Mouse (Mus musculus): ENCODE measurements around the gene Pear1.
"Not testable (repeated sequence)": the region's sequence is repeated elsewhere in the genome, so short reads cannot be mapped to it uniquely, and the experiment has no call there.

Gene Pear1

DNA sequence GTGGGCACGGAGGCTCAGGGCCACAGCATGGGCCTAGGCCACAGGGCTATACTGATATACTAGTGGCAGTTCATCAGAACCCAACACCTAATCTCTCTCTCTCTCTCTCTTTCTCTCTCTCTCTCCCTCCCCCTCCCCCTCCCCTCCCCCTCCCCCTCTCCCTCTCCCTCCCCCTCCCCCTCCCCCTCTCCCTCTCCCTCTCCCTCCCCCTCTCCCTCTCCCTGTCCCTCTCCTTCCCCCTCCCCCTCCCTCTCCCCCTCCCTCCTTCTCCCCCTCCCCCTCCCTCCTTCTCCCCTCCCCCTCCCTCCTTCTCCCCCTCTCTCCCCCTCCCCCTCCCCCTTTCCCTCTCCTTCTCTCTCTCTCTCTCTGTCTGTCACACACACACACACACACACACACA lies at the start of gene Pear1:
TSS of gene Pear1 (minus strand) at position 101 of the 400 bp plus-strand sequence.
- in situ Hi-C loops (cut with MboI; ENCODE audit: low pct_unique_long_range_greater_than_20kb in 1 of 2, low sequenced_read_pairs in 2 of 2, unreplicated experiment in 1 of 2), result not testable (repeated sequence)

- in situ Hi-C loops (cut with MboI; ENCODE audit: low pct_unique_long_range_greater_than_20kb in 1 of 2, low sequenced_read_pairs in 2 of 2, unreplicated experiment in 1 of 2), result not testable (repeated sequence)
These were observed 40.0 kb upstream of the Pear1 start for GRCm38 (mm10) chr3:87864111-87864510.

DNA sequence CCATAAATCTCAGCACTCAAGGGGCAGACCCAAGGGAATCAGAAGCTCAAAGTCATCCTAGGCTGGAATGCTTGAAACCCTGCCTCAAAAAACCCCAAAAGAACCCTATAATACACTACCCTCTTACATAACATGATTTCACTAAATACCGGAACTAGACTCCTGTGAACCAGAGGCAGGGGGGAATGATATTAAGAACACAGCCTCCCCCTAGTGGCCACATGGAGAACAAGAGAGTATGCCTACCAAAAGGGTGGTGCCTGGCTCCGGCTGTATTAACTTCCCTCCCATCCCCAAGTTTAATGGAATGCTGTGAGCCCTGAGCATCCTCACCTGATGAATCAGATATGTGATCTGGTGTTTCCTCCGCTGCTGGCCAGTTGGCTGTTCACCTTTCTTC lies 35.7 kb upstream of the Pear1 start:
- in situ Hi-C loops (cut with MboI; ENCODE audit: low pct_unique_long_range_greater_than_20kb in 1 of 2, low sequenced_read_pairs in 2 of 2, unreplicated experiment in 1 of 2), result no loop called here

DNA sequence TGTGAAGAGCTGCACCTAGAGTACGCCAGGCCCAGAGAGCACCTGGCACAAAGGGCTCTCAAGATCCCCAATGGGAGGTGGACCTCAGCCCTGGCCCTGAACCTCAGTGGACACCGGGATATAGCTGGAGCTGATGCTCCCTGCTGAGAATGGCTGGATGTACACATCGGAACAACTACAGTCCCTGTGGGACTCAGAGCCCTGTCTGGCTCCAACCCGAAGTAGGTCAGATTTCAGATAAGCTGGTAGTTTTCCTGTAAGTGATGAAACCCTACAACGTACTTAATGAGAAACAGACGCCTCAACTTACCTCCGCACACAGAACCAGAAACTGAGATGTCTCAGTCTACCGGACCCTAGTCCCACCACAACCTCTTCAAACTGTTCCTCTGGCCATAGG lies 33.6 kb upstream of the Pear1 start:
- in situ Hi-C loops (cut with MboI; ENCODE audit: low pct_unique_long_range_greater_than_20kb in 1 of 2, low sequenced_read_pairs in 2 of 2, unreplicated experiment in 1 of 2), result no loop called here

DNA sequence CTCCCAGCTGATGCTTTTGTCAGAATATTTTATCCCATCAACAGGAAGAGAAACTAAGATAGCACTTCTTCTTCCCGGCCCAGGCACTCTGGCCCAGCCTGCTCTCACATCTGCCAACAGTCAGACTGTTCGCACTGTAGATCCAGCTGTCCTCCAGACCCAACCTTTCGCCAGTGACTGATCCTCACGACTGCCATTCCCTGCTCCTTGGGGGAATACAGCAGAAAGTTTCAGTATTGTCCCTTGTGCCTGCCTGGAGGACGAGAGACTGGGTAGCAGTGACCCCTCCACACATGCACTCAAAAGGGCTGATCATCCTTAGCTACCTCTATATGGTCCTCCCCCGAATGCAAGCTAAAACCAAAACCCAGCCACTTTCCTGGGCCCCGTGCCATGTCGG lies 31.8 kb upstream of the Pear1 start:
- in situ Hi-C loops (cut with MboI; ENCODE audit: low pct_unique_long_range_greater_than_20kb in 1 of 2, low sequenced_read_pairs in 2 of 2, unreplicated experiment in 1 of 2), result no loop called here

GRCm38 (mm10) chr3:87854795-87855568 lies 30.9 kb upstream of the Pear1 start:
- in situ Hi-C loops (cut with MboI; ENCODE audit: low pct_unique_long_range_greater_than_20kb in 1 of 2, low sequenced_read_pairs in 2 of 2, unreplicated experiment in 1 of 2), result no loop called here

- in situ Hi-C loops (cut with MboI; ENCODE audit: low pct_unique_long_range_greater_than_20kb in 1 of 2, low sequenced_read_pairs in 2 of 2, unreplicated experiment in 1 of 2), result no loop called here
These were observed 25.0 kb upstream of the Pear1 start for GRCm38 (mm10) chr3:87849117-87849516.

- in situ Hi-C loops (cut with MboI; ENCODE audit: low pct_unique_long_range_greater_than_20kb in 1 of 2, low sequenced_read_pairs in 2 of 2, unreplicated experiment in 1 of 2), result no loop called here
These were observed 23.6 kb upstream of the Pear1 start for GRCm38 (mm10) chr3:87847680-87848079.

DNA sequence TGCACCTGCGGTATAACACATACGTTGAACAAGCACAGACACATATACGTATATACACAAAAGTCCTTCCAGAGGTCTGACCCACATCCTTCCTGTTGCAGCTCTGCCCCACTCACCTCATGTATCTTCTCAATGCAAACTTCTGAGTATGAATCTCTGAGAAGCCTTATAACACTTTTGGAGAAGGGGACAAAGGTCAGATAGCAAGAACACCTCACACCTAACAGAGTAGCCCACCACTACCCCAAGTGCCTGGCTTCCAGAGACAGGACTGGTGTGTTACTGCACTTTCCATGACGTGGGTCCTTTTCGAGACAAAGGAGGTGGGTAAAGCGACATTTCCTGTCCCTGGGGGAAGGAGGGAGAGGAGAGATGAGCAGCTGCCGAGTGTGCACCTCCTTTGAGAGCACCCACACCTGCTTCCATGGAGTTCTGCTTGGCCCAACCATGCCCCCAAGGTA lies 22.6 kb upstream of the Pear1 start, which contains the start of gene Sh2d2a:
TSS of gene Sh2d2a (plus strand) at position 106 of the 461 bp plus-strand sequence.
- in situ Hi-C loops (cut with MboI; ENCODE audit: low pct_unique_long_range_greater_than_20kb in 1 of 2, low sequenced_read_pairs in 2 of 2, unreplicated experiment in 1 of 2), result no loop called here

GRCm38 (mm10) chr3:87846186-87846585 lies 22.1 kb upstream of the Pear1 start:
- in situ Hi-C loops (cut with MboI; ENCODE audit: low pct_unique_long_range_greater_than_20kb in 1 of 2, low sequenced_read_pairs in 2 of 2, unreplicated experiment in 1 of 2), result no loop called here

GRCm38 (mm10) chr3:87844981-87845380 lies 20.9 kb upstream of the Pear1 start:
- in situ Hi-C loops (cut with MboI; ENCODE audit: low pct_unique_long_range_greater_than_20kb in 1 of 2, low sequenced_read_pairs in 2 of 2, unreplicated experiment in 1 of 2), result no loop called here

DNA sequence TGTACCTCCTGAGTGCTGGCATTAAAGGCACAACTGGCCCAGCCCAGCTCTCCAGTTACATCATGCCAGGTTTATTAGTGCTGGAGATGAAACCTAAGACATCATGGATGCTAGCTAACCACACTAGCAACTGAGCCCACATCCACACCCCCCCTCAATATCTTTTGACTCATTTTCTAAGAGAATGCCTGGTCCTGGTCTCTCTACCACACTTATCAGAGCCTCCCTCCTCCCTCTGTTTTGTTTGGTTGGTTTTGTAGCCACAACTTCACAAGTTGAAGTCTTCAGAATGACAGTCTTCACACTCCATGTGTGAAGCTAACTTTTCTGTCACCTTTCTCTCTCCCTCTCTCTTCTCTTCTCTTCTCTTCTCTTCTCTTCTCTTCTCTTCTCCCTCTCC lies 16.8 kb upstream of the Pear1 start:
- in situ Hi-C loops (cut with MboI; ENCODE audit: low pct_unique_long_range_greater_than_20kb in 1 of 2, low sequenced_read_pairs in 2 of 2, unreplicated experiment in 1 of 2), result no loop called here

- in situ Hi-C loops (cut with MboI; ENCODE audit: low pct_unique_long_range_greater_than_20kb in 1 of 2, low sequenced_read_pairs in 2 of 2, unreplicated experiment in 1 of 2), result no loop called here
These were observed 14.5 kb upstream of the Pear1 start for GRCm38 (mm10) chr3:87838622-87839021.

DNA sequence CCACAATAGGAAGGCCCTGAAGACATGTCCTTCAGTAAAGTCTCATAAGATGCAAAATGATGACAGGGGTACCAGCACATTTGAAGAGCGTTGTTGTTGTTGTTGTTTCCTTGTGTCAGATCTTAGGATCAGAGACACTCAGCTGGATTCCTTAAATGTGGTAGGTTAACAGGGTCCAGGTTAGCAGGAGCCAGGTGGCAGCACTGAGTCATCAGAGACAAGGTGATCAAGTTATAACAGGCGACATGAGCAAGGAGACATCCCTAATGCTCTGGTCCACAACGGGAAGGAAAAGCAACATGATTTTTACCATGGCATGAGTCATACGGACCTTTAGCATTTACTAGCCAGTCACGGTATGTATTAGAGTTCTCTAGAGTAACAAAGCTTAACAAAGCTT lies 9.4 kb upstream of the Pear1 start:
- in situ Hi-C loops (cut with MboI; ENCODE audit: low pct_unique_long_range_greater_than_20kb in 1 of 2, low sequenced_read_pairs in 2 of 2, unreplicated experiment in 1 of 2), result no loop called here

- in situ Hi-C loops (cut with MboI; ENCODE audit: low pct_unique_long_range_greater_than_20kb in 1 of 2, low sequenced_read_pairs in 2 of 2, unreplicated experiment in 1 of 2), result no loop called here
These were observed 8.2 kb upstream of the Pear1 start for GRCm38 (mm10) chr3:87832109-87832859.

GRCm38 (mm10) chr3:87829025-87829424 lies 4.9 kb upstream of the Pear1 start:
- in situ Hi-C loops (cut with MboI; ENCODE audit: low pct_unique_long_range_greater_than_20kb in 1 of 2, low sequenced_read_pairs in 2 of 2, unreplicated experiment in 1 of 2), result no loop called here

DNA sequence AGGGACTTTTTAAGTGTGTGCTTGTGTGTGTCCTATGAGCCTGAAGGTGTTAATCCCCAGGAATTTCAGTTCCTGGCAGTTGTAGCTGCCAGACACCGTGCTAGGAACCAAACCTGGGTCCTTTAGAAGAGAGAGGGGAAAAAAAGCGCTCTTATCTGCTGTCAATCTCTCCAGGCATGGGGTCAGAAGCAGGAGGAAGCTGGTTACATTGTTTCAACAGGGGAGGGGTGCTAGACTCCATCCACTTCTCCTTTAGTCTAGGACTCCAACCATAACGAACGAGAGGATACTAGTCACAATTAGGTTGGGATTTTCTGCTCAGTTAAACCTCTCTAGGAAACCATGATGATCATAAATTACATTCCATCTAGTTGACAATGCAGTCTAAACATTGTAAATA lies 4.3 kb upstream of the Pear1 start:
- in situ Hi-C loops (cut with MboI; ENCODE audit: low pct_unique_long_range_greater_than_20kb in 1 of 2, low sequenced_read_pairs in 2 of 2, unreplicated experiment in 1 of 2), result no loop called here

GRCm38 (mm10) chr3:87818226-87818625 lies 5.9 kb downstream of the Pear1 start:
- in situ Hi-C loops (cut with MboI; ENCODE audit: low pct_unique_long_range_greater_than_20kb in 1 of 2, low sequenced_read_pairs in 2 of 2, unreplicated experiment in 1 of 2), result no loop called here

GRCm38 (mm10) chr3:87816646-87817093 lies 7.4 kb downstream of the Pear1 start:
- in situ Hi-C loops (cut with MboI; ENCODE audit: low pct_unique_long_range_greater_than_20kb in 1 of 2, low sequenced_read_pairs in 2 of 2, unreplicated experiment in 1 of 2), result no loop called here

- in situ Hi-C loops (cut with MboI; ENCODE audit: low pct_unique_long_range_greater_than_20kb in 1 of 2, low sequenced_read_pairs in 2 of 2, unreplicated experiment in 1 of 2), result no loop called here
These were observed 7.9 kb downstream of the Pear1 start for GRCm38 (mm10) chr3:87816166-87816565.

Measured in mouse embryonic stem cell (cell line).